Mouse (Mus musculus): ENCODE measurements around the gene Lap3. TPM values are rescaled to one million over a fixed set of nuclear protein-coding genes. Genes with fewer than 3 reads are reported as not detected.

Gene Lap3
- polyA plus RNA-seq, 1 experiment from 2014 or later = 50.3 TPM

DNA sequence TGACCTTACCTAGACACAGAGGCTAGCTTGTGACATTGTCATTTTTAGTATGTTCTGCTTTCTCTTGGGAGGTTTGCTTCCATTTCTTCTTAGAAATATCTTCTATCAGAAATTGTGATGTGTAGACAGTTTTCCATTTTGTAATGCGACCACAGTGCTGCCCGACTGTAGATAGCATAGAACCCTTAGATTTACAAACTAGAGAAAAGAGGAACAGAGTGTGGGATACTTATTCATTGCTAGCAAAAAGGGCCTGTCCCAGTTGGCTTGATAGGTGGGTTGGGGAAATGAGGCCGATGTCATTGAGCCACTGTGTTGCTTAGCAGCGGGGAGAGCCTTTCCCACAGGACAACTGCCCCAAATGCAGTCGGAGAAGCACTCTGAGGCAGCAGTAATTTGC lies 4.4 kb downstream of the Lap3 start:
- no peaks in the 10 kb centered on the region for H3K9me3 ChIP-seq (ENCODE audit: low read length)
- H3K4me1 ChIP-seq (ENCODE audit: insufficient read depth) = peaks cover 14% of the 10 kb centered on the region
- ATAC-seq = no peak
- H3K27ac ChIP-seq (ENCODE audit: low read depth) = no peak overlapping the region
- H3K9ac ChIP-seq (replicated peaks) = no peak overlapping the region
- WGBS (ENCODE audit: insufficient replicate concordance) = 89% methylated on average over 5 of the region's 5 CpGs
- no peak overlapping the region for H3K4me2 ChIP-seq (ENCODE audit: low read depth, low read length)
- no peak overlapping the region for H3K4me3 ChIP-seq (ENCODE audit: low read depth, low read length)
- no peak for TF ChIP-seq EP300 (IDR thresholded peaks at IDR 0.05; ENCODE audit: low read depth)
- no peak for TF ChIP-seq CTCF (IDR thresholded peaks at IDR 0.05; ENCODE audit: low read depth)
- H3K36me3 ChIP-seq (replicated peaks; ENCODE audit: insufficient read depth, low read length) = peaks cover 21% of the 10 kb centered on the region
- DNase-seq = no peak
- H3K27me3 ChIP-seq (ENCODE audit: insufficient read depth, low read length) = no peaks in the 10 kb centered on the region

DNA sequence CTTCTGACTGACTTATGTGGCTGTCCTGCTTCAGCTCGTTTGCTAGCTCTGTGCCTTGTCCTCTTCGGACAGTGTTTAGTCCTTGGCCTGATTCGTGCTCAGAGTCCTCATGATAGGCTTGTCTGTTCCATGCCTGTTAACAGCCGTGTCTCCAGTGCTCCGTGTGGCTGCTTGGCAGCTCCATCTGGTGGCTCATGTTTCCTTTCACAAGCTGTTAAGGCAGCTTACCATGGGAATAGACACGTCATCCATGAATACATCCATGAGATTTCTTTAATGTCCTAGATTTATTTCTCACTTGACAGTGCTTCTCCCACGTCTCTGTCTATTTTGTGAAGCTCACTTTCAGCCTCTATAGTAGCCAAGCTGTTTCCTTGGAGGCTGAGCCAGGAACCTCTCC lies 16.9 kb downstream of the Lap3 start:
- TF ChIP-seq CTCF (IDR thresholded peaks at IDR 0.05; ENCODE audit: low read depth) = no peak
- TF ChIP-seq EP300 (IDR thresholded peaks at IDR 0.05; ENCODE audit: low read depth) = no peak

DNA sequence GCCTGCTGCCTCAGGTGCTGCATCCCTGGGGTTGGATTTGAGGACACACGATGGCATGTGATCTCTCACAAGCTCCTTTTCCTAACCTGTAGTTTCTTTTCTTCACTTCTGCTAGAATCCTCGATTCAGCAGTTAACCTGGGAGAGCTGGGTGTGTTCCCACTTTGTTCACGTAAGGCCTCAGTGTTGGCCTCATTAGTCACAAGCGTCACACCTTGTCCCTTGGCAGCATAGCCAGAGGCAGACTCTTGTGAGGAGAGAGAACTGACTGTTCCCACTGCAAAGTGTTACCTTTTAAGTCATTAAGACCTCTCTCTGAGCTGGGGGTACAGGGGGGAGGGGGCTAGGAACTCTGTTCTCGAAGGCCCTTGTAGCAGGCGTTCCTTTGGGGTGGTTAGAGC lies 19.7 kb downstream of the Lap3 start:
- WGBS (ENCODE audit: insufficient replicate concordance) = 84% methylated on average over 6 of the region's 6 CpGs
- Histone ChIP-seq H3K4me2 (ENCODE audit: low read depth, low read length) (no peak overlapping the region), H3K36me3 (replicated peaks; ENCODE audit: insufficient read depth, low read length) (peaks cover 41% of the 10 kb centered on the region), H3K4me3 (ENCODE audit: low read depth, low read length) (no peak overlapping the region), H3K4me1 (ENCODE audit: insufficient read depth) (no peaks in the 10 kb centered on the region), H3K27me3 (ENCODE audit: insufficient read depth, low read length) (no peaks in the 10 kb centered on the region), H3K9me3 (ENCODE audit: low read length) (no peaks in the 10 kb centered on the region), H3K9ac (replicated peaks) (no peak overlapping the region), H3K27ac (ENCODE audit: low read depth) (no peak overlapping the region)
- ATAC-seq = no peak
- no peak for DNase-seq
- no peak for TF ChIP-seq EP300 (IDR thresholded peaks at IDR 0.05; ENCODE audit: low read depth)
- no peak for TF ChIP-seq CTCF (IDR thresholded peaks at IDR 0.05; ENCODE audit: low read depth)

More for the DNA sequence above, 16.9 kb downstream of the Lap3 start:
- 72% methylated on average over 7 of the region's 7 CpGs for WGBS (ENCODE audit: insufficient replicate concordance)
- no peak for ATAC-seq
- peaks cover 63% of the 10 kb centered on the region for H3K36me3 ChIP-seq (replicated peaks; ENCODE audit: insufficient read depth, low read length)
- no peak for DNase-seq
- H3K9ac ChIP-seq (replicated peaks) = no peak overlapping the region
- no peaks in the 10 kb centered on the region for H3K9me3 ChIP-seq (ENCODE audit: low read length)
- H3K4me3 ChIP-seq (ENCODE audit: low read depth, low read length) = no peak overlapping the region
- H3K4me1 ChIP-seq (ENCODE audit: insufficient read depth) = no peaks in the 10 kb centered on the region
- H3K27ac ChIP-seq (ENCODE audit: low read depth) = no peak overlapping the region
- H3K27me3 ChIP-seq (ENCODE audit: insufficient read depth, low read length) = no peaks in the 10 kb centered on the region
- no peak overlapping the region for H3K4me2 ChIP-seq (ENCODE audit: low read depth, low read length)

DNA sequence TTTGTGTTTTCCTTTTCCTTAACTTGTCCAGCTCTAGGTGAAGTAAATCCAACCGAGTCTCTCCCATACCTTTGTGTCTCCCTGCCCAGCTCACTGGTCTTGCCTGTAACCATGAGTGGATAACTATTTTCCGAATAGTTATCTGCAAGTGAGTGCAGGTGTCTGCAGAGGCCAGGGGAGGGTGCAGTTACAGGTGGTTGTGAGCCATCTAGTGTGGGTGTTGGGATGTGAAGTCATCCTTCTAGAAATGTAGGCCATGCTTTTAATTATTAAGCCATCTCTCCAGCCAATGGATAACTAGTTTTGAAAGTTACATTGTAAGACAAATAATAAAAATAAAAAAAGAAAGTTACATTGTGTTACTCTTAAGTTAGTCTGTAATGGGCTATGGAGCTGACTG lies 20.3 kb downstream of the Lap3 start:
- Histone ChIP-seq H3K27ac (ENCODE audit: low read depth) (no peak overlapping the region), H3K4me3 (ENCODE audit: low read depth, low read length) (no peak overlapping the region), H3K4me2 (ENCODE audit: low read depth, low read length) (no peak overlapping the region), H3K36me3 (replicated peaks; ENCODE audit: insufficient read depth, low read length) (peaks cover 37% of the 10 kb centered on the region), H3K9ac (replicated peaks) (no peak overlapping the region), H3K27me3 (ENCODE audit: insufficient read depth, low read length) (no peaks in the 10 kb centered on the region), H3K9me3 (ENCODE audit: low read length) (no peaks in the 10 kb centered on the region), H3K4me1 (ENCODE audit: insufficient read depth) (no peaks in the 10 kb centered on the region)
- ATAC-seq = no peak
- 80% methylated on average over 2 of the region's 2 CpGs for WGBS (ENCODE audit: insufficient replicate concordance)
- no peak for DNase-seq
- TF ChIP-seq EP300 (IDR thresholded peaks at IDR 0.05; ENCODE audit: low read depth) (no peak), CTCF (IDR thresholded peaks at IDR 0.05; ENCODE audit: low read depth) (no peak)

DNA sequence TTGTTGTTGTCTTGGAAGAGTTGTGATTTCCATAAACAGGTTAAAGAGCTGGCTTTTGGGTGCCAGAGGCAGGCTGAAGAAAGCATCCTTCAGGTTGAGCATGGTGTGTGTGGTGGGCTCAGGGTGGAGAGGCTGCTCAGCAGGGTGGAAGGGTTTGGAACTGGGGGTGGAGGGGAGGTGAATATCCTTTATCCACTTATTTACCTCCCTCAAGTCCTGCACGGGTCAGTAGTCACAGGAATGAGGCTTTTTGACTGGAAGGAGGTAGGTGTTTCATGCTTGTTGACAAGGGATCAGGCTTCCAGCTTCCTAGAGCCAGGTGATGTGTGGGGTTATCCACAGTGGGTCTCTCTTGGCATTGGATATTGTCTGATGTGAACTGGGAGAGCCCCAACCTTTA lies 21.4 kb downstream of the Lap3 start:
- DNase-seq = no peak

DNA sequence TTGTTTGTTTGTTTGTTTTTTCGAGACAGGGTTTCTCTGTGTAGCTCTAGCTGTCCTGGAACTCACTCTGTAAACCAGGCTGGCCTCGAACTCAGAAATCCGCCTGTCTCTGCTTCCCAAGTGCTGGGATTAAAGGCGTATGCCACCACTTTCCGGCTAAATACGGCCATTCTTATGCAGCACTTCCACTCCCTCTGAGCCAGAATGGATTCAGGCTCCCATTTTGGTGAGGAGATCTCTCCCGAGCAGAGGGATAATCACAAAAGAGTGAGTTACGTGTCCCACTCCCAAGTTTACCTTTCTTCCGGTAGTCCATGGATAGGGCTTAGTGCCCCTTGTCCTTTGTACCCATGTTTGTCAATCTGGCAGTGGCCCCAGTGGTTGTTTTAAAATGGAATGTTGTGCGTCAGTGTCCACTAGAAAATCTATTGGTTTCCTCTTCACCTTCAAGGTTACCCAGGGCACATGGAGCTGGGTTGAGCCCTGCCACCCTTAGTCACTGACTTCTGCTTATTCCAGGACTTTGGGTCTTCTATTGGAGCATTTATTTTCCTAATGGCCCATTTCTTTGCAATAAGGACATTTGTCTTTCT lies 22.1 kb downstream of the Lap3 start:
- H3K27me3 ChIP-seq (ENCODE audit: insufficient read depth, low read length) = no peaks in the 10 kb centered on the region
- H3K9me3 ChIP-seq (ENCODE audit: low read length) = no peaks in the 10 kb centered on the region
- H3K27ac ChIP-seq (ENCODE audit: low read depth) = peak overlapping the region; percentile 56; the same call in 1 of the 2 replicates
- WGBS (ENCODE audit: insufficient replicate concordance) = 82% methylated on average over 10 of the region's 10 CpGs
- H3K9ac ChIP-seq (replicated peaks) = no peak overlapping the region
- H3K4me2 ChIP-seq (ENCODE audit: low read depth, low read length) = no peak overlapping the region
- DNase-seq (peak; percentile 41), ATAC-seq (peak; percentile 74)
- TF ChIP-seq EP300 (IDR thresholded peaks at IDR 0.05; ENCODE audit: low read depth) (peak; percentile 45; the same call in 1 of the 2 replicates), CTCF (IDR thresholded peaks at IDR 0.05; ENCODE audit: low read depth) (no peak)
- peaks cover 26% of the 10 kb centered on the region for H3K36me3 ChIP-seq (replicated peaks; ENCODE audit: insufficient read depth, low read length)
- peaks cover 5% of the 10 kb centered on the region for H3K4me1 ChIP-seq (ENCODE audit: insufficient read depth)
- H3K4me3 ChIP-seq (ENCODE audit: low read depth, low read length) = no peak overlapping the region

More for the DNA sequence above, 21.4 kb downstream of the Lap3 start:
- ATAC-seq = no peak
- peak overlapping the region; percentile 31; the same call in 1 of the 2 replicates for H3K27ac ChIP-seq (ENCODE audit: low read depth)
- H3K4me2 ChIP-seq (ENCODE audit: low read depth, low read length) = no peak overlapping the region
- peaks cover under 1% of the 10 kb centered on the region for H3K4me1 ChIP-seq (ENCODE audit: insufficient read depth)
- H3K4me3 ChIP-seq (ENCODE audit: low read depth, low read length) = no peak overlapping the region
- H3K36me3 ChIP-seq (replicated peaks; ENCODE audit: insufficient read depth, low read length) = peaks cover 32% of the 10 kb centered on the region
- H3K9ac ChIP-seq (replicated peaks) = no peak overlapping the region
- H3K27me3 ChIP-seq (ENCODE audit: insufficient read depth, low read length) = no peaks in the 10 kb centered on the region
- TF ChIP-seq EP300 (IDR thresholded peaks at IDR 0.05; ENCODE audit: low read depth) = no peak
- no peak for TF ChIP-seq CTCF (IDR thresholded peaks at IDR 0.05; ENCODE audit: low read depth)
- WGBS (ENCODE audit: insufficient replicate concordance) = 58% methylated on average over 1 of the region's 1 CpGs
- no peaks in the 10 kb centered on the region for H3K9me3 ChIP-seq (ENCODE audit: low read length)
